Mouse (Mus musculus): ENCODE measurements around the gene Lrrc46.

DNA sequence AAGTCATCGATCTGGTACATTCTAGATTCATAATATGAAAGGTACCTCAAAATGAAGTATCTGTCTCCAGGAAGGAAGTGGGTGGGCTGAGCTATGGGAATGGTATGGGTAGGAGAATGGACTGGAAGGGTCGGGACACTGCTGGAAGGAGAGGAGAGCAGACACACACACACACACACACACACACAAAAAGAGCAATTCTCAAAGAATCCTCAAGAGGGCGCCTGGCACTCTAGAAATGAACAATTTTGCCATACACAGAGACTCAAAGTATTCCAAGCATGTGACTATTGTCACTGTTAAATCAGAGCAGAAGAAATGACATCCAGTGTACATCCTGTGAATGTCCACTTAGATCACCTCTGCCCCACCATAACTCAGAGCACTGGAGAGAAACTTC lies 31.3 kb upstream of the Lrrc46 start:
- peak; percentile 85 for TF ChIP-seq CTCF (IDR thresholded peaks at IDR 0.05)
- no peak for TF ChIP-seq EP300 (IDR thresholded peaks at IDR 0.05)

Data from lung, postnatal 0 days (tissue).